Mouse (Mus musculus) embryonic fibroblast, embryonic 13.5 days (primary cell): Measurements from ENCODE around the gene Syce2.

Source experiments
- CTCF ChIP-seq: IDR thresholded peaks from 2 replicates; pipeline ENCODE4 v1.5.1; 2011; ENCODE audit warnings: mild to moderate bottlenecking, control low read depth, low read length, moderate library complexity, borderline replicate concordance; ENCODE audit not compliant: insufficient read depth
- POLR2A ChIP-seq: IDR thresholded peaks from 2 replicates; pipeline ENCODE4 v1.6.1; 2011; ENCODE audit warnings: low read depth, mild to moderate bottlenecking, control low read depth, low read length, moderate library complexity

- TF ChIP-seq CTCF: peak; percentile 70
- TF ChIP-seq POLR2A: peak; percentile 34; the same call in 1 of the 2 replicates
Observed at GRCm38 (mm10) chr8:84902920-84903661, 31.2 kb downstream of the Syce2 start.
